Mouse (Mus musculus): ENCODE data around the gene Tbc1d10a. TPM values are rescaled to one million over a fixed set of nuclear protein-coding genes. Genes with fewer than 3 reads are reported as not detected.
A peak's percentile ranks its signal among the peaks of the same experiment; 100 is the strongest.

The Tbc1d10a gene
- polyA plus RNA-seq (2012), result 0.63 and 0.69 TPM in 2 replicates

DNA sequence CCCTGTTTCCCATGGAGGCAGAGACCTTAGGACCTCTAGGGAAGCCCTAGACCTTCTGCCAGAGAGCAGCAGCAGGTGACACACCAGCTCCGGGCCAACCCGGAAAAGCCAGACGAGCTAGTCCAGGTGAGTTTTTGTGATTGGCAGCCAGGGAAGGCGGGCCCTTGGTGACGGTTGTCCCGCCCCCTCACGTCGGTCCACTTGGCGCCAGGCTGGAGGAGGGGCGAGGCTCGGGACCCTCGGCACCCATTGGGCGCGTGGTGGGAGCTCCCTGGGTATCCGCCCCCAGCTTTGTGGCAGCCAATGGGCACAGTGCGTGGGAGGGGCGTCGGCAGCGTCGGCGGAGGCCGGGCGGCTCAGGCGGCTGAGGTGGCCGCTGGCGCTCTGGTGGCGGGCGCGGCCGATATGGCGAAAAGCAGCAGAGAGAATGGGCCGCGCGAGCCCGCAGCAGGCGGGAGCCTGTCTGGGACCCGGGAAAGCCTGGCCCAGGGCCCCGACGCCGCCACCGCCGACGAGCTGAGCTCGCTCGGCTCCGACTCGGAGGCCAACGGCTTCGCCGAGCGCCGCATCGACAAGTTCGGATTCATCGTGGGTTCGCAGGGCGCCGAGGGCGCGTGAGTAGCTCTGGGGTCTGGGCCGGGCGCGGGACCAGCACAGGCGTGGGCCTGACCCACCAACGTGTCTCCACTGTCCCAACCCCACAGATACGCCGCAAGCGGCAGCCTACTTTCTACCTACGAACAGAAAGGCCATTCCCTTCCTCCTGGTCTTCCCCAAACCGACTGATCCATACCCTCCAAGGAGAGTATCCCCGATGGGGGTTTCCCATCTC lies at the start of gene Tbc1d10a:
Tbc1d10a (plus strand) TSS at position 304 of the 832 bp plus-strand sequence.
- no peaks in the 10 kb centered on the region for H3K27me3 ChIP-seq (ENCODE audit: control insufficient read depth)
- peak within 1 kb of the TSS; percentile 82 for H3K4me3 ChIP-seq (replicated peaks)
- H3K4me1 ChIP-seq (ENCODE audit: control insufficient read depth), result peaks cover 20% of the 10 kb centered on the region
- peaks cover 24% of the 10 kb centered on the region for H3K36me3 ChIP-seq (ENCODE audit: control insufficient read depth)
- no peak for TF ChIP-seq TAL1 (IDR thresholded peaks at IDR 0.05; ENCODE audit: low read length)
- no peak for TF ChIP-seq GATA1 (IDR thresholded peaks at IDR 0.05; ENCODE audit: low read length)
- no peaks in the 10 kb centered on the region for H3K9me3 ChIP-seq (ENCODE audit: control insufficient read depth, low read length)

DNA sequence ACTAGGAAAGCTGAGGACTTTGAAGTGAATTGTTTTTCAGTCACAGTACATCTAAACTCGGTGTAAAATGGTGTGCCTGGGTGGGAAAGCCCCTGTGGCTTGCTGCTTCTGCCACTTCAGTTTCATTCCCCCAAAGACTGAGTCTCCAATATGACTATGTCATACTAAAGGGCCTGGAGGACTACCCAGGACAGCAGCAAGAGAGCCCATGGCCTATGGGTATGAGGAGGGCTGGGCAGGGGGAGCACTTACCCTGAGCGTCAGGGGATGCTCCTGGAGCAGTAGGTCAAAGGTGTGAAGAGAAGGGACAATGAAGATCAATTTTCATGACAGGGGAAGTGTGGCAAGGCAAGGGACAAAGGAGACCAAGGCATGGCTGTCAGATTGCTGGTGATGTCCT lies 47.6 kb upstream of the Tbc1d10a start:
- Histone ChIP-seq H3K27me3 (ENCODE audit: control insufficient read depth) (no peaks in the 10 kb centered on the region), H3K4me3 (replicated peaks) (no peak overlapping the region), H3K36me3 (ENCODE audit: control insufficient read depth) (peaks cover 70% of the 10 kb centered on the region), H3K4me1 (ENCODE audit: control insufficient read depth) (peaks cover 26% of the 10 kb centered on the region), H3K9me3 (ENCODE audit: control insufficient read depth, low read length) (no peaks in the 10 kb centered on the region)
- TF ChIP-seq TAL1 (IDR thresholded peaks at IDR 0.05; ENCODE audit: low read length) (no peak), GATA1 (IDR thresholded peaks at IDR 0.05; ENCODE audit: low read length) (no peak)

DNA sequence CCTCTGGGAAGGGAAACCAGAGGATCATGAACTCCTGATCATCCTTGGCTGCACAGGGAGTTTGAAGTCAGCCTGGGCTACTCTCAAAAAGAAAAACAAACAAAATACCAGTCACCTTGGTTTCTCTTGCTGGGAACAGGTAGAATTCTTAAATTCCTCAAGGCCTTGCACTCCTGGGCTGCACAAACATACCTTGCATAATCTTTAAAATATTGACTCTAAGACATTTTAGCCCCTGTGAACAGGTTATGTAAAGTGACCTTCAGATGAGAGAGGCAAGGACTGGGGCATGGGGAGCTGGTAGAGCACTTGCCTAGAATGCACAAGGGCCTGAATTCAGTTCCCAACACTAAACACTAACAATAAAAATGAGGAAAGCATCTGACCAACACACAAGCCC lies 45.1 kb upstream of the Tbc1d10a start:
- Histone ChIP-seq H3K4me1 (ENCODE audit: control insufficient read depth) (peaks cover 6% of the 10 kb centered on the region), H3K27me3 (ENCODE audit: control insufficient read depth) (no peaks in the 10 kb centered on the region), H3K4me3 (replicated peaks) (no peak overlapping the region), H3K9me3 (ENCODE audit: control insufficient read depth, low read length) (no peaks in the 10 kb centered on the region), H3K36me3 (ENCODE audit: control insufficient read depth) (peaks cover 68% of the 10 kb centered on the region)
- TF ChIP-seq GATA1 (IDR thresholded peaks at IDR 0.05; ENCODE audit: low read length) (no peak), TAL1 (IDR thresholded peaks at IDR 0.05; ENCODE audit: low read length) (no peak)

DNA sequence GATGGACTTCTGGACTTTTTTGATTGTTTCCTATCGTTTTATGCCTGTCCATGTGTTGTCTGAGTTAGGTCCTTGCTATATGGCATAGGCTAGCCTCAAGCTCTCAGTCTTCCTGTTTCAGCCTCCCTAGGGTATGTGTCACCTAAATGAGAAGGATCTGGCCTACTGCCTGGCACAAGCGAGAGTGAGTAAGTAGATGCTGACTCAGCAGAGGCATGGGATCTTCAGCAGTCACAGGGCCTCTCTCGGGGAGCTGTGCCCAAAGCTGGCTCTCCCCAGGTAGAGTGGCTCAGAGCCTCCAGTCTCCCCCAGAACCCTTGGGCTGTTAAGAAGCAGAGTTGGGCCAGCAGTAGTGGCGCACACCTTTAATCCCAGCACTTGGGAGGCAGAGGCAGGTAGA lies 44.2 kb upstream of the Tbc1d10a start:
- H3K27me3 ChIP-seq (ENCODE audit: control insufficient read depth), result no peaks in the 10 kb centered on the region
- H3K9me3 ChIP-seq (ENCODE audit: control insufficient read depth, low read length), result no peaks in the 10 kb centered on the region
- H3K36me3 ChIP-seq (ENCODE audit: control insufficient read depth), result peaks cover 59% of the 10 kb centered on the region
- no peak for TF ChIP-seq TAL1 (IDR thresholded peaks at IDR 0.05; ENCODE audit: low read length)
- TF ChIP-seq GATA1 (IDR thresholded peaks at IDR 0.05; ENCODE audit: low read length), result no peak
- peaks cover 2% of the 10 kb centered on the region; the same call in 1 of the 2 replicates for H3K4me1 ChIP-seq (ENCODE audit: control insufficient read depth)
- H3K4me3 ChIP-seq (replicated peaks), result no peak overlapping the region

DNA sequence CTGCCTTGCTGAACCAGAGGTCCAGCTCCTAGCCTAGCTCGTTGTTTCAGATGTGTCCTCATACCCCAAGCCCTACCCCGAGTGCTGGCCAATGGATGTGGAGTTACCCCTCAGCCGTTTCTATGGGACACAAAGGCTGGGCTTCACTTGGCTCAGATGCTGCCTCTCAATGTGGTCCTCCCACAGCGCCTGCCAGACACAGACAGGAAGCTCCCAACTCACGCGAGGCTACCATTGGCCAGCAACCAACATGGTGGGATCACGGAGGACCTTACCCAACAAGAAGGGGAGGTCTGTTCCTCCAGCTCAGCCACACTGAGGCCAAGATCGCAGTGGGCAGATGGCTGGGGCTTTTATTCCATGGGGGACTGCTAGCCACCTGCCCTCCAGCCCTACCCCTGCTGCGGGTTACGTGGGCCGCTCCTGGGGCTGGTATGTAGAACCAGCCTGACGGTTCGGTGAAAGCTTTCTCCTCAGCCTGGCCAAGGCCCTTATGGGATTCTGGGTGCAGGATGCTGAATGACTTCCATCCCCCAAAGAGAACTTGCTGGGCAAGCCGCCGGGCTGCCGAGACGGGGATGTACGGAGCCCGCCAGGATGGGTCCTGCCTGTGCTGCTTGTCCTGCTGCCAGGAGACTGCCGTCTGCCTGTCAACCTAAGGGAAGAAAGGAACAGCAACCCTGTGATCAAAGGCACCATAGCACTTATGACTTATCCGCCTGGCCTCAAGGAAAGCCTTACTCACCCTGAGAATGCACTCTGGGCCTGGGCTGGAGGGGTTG lies 43.1 kb upstream of the Tbc1d10a start:
- no peak overlapping the region for H3K4me3 ChIP-seq (replicated peaks)
- peaks cover 48% of the 10 kb centered on the region for H3K36me3 ChIP-seq (ENCODE audit: control insufficient read depth)
- no peaks in the 10 kb centered on the region for H3K4me1 ChIP-seq (ENCODE audit: control insufficient read depth)
- no peaks in the 10 kb centered on the region for H3K27me3 ChIP-seq (ENCODE audit: control insufficient read depth)
- TF ChIP-seq GATA1 (IDR thresholded peaks at IDR 0.05; ENCODE audit: low read length) (no peak), TAL1 (IDR thresholded peaks at IDR 0.05; ENCODE audit: low read length) (no peak)
- no peaks in the 10 kb centered on the region for H3K9me3 ChIP-seq (ENCODE audit: control insufficient read depth, low read length)

DNA sequence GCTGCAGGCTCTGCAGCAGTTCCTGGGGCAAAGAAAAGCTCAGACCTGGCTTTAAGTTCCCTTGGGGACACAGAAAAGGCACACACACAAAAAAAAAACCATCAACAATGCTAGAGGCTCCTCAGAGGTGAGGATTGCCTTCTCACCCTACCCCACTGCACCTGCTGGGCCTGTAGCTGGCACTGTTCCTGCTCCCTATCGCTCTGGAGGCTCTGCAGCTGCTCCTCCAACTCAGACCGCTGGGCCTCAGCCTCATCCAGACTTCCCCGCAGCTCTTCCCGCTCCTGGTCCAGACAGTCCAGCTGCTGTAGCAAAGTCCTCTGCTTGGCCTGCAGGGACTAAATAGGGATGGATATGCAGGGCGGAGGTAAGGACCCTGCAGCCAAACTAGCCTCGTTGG lies 40.2 kb upstream of the Tbc1d10a start:
- Histone ChIP-seq H3K27me3 (ENCODE audit: control insufficient read depth) (no peaks in the 10 kb centered on the region), H3K4me3 (replicated peaks) (no peak overlapping the region), H3K36me3 (ENCODE audit: control insufficient read depth) (peaks cover 24% of the 10 kb centered on the region), H3K9me3 (ENCODE audit: control insufficient read depth, low read length) (no peaks in the 10 kb centered on the region), H3K4me1 (ENCODE audit: control insufficient read depth) (no peaks in the 10 kb centered on the region)
- TF ChIP-seq TAL1 (IDR thresholded peaks at IDR 0.05; ENCODE audit: low read length) (no peak), GATA1 (IDR thresholded peaks at IDR 0.05; ENCODE audit: low read length) (no peak)

DNA sequence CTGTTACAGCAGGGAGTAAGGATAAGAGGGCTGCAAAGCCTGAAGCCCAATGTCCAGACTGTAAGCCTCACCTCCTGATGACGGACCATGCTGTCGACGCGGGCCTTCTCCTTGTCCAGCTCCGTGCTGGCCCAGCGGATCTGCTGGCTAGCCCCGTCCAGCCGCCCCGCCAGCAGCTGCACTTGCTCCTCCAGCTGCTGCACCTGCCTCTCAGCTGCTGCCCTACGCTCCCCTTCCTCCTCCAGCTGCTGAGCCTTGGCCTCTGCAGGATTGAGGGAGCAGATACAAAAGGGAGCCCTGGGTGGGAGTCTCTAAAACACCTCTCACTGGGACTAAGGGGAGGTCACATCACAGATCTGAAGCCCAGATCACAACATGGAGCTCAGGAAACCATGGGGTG lies 39.5 kb upstream of the Tbc1d10a start:
- Histone ChIP-seq H3K4me1 (ENCODE audit: control insufficient read depth) (no peaks in the 10 kb centered on the region), H3K9me3 (ENCODE audit: control insufficient read depth, low read length) (no peaks in the 10 kb centered on the region), H3K27me3 (ENCODE audit: control insufficient read depth) (no peaks in the 10 kb centered on the region), H3K36me3 (ENCODE audit: control insufficient read depth) (peaks cover 17% of the 10 kb centered on the region), H3K4me3 (replicated peaks) (no peak overlapping the region)
- TF ChIP-seq TAL1 (IDR thresholded peaks at IDR 0.05; ENCODE audit: low read length), result no peak

DNA sequence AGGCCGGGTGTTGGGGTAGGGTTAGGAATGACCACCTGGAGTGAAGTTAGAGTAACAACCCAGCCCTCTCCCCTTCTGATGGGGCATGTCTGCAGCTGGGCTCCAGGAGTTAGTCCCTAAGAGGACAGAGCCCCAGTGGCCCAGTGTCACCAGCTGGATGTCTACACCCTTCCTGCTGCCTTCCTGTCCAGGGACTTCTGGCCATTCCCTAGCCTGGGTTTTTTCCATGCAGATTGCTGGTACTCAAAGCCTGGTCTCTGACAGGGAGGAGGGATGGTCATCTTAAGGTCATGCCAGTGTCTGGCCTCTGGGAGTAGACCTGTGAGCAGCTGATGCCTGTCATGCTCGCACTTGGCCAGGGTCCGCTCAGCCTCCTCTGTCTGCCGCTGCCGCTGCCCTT lies 38.5 kb upstream of the Tbc1d10a start:
- no peaks in the 10 kb centered on the region for H3K4me1 ChIP-seq (ENCODE audit: control insufficient read depth)
- no peak overlapping the region for H3K4me3 ChIP-seq (replicated peaks)
- no peaks in the 10 kb centered on the region for H3K27me3 ChIP-seq (ENCODE audit: control insufficient read depth)
- no peaks in the 10 kb centered on the region for H3K9me3 ChIP-seq (ENCODE audit: control insufficient read depth, low read length)
- TF ChIP-seq TAL1 (IDR thresholded peaks at IDR 0.05; ENCODE audit: low read length) (no peak), GATA1 (IDR thresholded peaks at IDR 0.05; ENCODE audit: low read length) (no peak)
- H3K36me3 ChIP-seq (ENCODE audit: control insufficient read depth), result peaks cover 8% of the 10 kb centered on the region

DNA sequence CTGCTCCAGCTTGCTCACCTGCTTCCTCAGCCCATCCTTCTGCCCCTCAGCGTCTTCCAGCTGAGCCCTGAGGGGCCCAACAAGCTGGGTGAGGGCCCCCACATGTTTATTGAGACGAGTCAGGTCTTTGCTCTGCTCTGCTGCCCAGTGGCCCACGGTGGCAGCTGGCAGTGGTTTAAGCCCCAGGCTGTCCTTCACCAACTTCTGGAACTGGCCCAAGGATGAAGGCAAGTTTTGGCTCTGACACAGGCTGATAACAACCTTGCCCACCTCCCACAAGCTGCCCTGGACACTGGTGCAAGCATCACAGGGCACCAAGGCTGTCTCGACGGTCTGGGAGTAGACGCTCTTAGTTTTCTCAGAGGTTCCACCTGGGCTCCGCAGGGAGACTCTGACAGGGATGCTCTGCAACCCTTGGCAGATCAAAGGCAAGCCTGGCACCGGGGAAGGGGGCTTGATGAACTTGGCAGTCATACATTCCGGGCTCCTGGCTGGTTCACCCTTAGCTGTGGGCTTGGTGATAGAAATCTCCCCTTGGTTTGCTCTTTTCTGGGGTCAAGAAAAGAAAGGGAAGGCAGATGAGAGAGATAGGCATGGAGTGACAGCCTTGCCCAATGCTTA lies 37.9 kb upstream of the Tbc1d10a start:
- no peak for TF ChIP-seq GATA1 (IDR thresholded peaks at IDR 0.05; ENCODE audit: low read length)
- no peak for TF ChIP-seq TAL1 (IDR thresholded peaks at IDR 0.05; ENCODE audit: low read length)
- no peak overlapping the region for H3K4me3 ChIP-seq (replicated peaks)
- H3K36me3 ChIP-seq (ENCODE audit: control insufficient read depth), result peaks cover 3% of the 10 kb centered on the region
- no peaks in the 10 kb centered on the region for H3K4me1 ChIP-seq (ENCODE audit: control insufficient read depth)
- no peaks in the 10 kb centered on the region for H3K27me3 ChIP-seq (ENCODE audit: control insufficient read depth)
- H3K9me3 ChIP-seq (ENCODE audit: control insufficient read depth, low read length), result no peaks in the 10 kb centered on the region

Data from erythroblast, embryonic 14.5 days (primary cell).